Mouse (Mus musculus): ENCODE measurements around the gene Zfhx3.

DNA sequence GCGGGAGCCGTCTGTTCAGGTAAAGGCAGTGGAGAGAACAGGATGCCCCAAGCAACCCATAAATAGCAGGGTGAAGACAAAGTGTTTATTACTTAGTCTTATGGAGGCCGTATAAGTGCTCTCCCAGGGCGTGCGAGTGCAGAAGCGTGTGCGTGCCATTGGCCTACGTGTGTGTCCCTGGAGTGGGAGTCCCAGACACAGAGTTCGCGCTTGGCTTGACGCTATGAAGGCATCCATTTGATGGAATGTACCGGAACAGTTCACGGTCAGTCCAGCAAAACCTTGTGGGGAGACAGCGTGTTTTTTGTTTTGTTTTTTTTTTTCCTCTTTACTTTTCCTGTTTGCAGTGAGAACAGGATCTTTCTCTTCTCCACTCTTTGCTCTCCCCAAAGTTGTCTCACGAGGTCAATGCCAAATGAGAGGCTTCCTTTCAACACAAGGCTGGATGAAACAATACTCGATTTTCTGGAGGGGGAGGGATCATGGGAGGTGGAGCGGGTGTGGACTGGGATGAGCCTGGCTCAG is 732.6 kb downstream of the Zfhx3 start:
- TF ChIP-seq CTCF (IDR thresholded peaks at IDR 0.05; ENCODE audit: low read depth, low read length) (no peak), POLR2A (IDR thresholded peaks at IDR 0.05; ENCODE audit: extremely low read depth, insufficient read depth, low read length) (no peak)
